Mouse (Mus musculus) gastrocnemius, postnatal 14 days (tissue): ENCODE data around the gene Ebf3. TPM values are rescaled to one million over a fixed set of nuclear protein-coding genes. Genes with fewer than 3 reads are reported as not detected.

Experiments used
- total RNA-seq, 2 experiments: library from RNA; stranded (reverse); gene quantifications; 2 replicates each; pipeline ENCODE4 v1.2.3; 2021

Gene Ebf3
- total RNA-seq, 2 experiments from 2014 or later = 9.6 to 12.4 TPM

Other genes with a start within 250 kb of the Ebf3 start
- gene 9430038I01Rik, start 96.3 kb upstream of the Ebf3 start, total RNA-seq = 1 to 10 TPM; 3.6 to 4.6 TPM
- 10 to 100 TPM; 83.3 to 90.5 TPM for gene Glrx3, start 123.2 kb upstream of the Ebf3 start, total RNA-seq